Mouse (Mus musculus) ES-Bruce4 (cell line): ENCODE data around the gene Crtc3.

Experiments used
- CTCF ChIP-seq: IDR thresholded peaks from one replicate; pipeline ENCODE4 v1.8.1; 2011; ENCODE audit warnings: low read depth, low read length
- EP300 ChIP-seq: IDR thresholded peaks from 2 replicates; pipeline ENCODE4 v1.6.1; 2011; ENCODE audit warnings: low read depth, low read length; ENCODE audit not compliant: insufficient read depth
- POLR2A ChIP-seq: IDR thresholded peaks from one replicate; pipeline ENCODE4 v1.8.1; 2011; ENCODE audit warnings: low read length; ENCODE audit not compliant: insufficient read depth

- TF ChIP-seq EP300 (no peak), CTCF (no peak), POLR2A (no peak)
Measured at GRCm38 (mm10) chr7:80696903-80697302, 8.2 kb upstream of the Crtc3 start.
